Mouse (Mus musculus): ENCODE measurements around the gene Ints5.
A peak's percentile ranks its signal among the peaks of the same experiment; 100 is the strongest.
"Not testable (repeated sequence)": the region's sequence is repeated elsewhere in the genome, so short reads cannot be mapped to it uniquely, and the experiment has no call there.

The Ints5 gene

DNA sequence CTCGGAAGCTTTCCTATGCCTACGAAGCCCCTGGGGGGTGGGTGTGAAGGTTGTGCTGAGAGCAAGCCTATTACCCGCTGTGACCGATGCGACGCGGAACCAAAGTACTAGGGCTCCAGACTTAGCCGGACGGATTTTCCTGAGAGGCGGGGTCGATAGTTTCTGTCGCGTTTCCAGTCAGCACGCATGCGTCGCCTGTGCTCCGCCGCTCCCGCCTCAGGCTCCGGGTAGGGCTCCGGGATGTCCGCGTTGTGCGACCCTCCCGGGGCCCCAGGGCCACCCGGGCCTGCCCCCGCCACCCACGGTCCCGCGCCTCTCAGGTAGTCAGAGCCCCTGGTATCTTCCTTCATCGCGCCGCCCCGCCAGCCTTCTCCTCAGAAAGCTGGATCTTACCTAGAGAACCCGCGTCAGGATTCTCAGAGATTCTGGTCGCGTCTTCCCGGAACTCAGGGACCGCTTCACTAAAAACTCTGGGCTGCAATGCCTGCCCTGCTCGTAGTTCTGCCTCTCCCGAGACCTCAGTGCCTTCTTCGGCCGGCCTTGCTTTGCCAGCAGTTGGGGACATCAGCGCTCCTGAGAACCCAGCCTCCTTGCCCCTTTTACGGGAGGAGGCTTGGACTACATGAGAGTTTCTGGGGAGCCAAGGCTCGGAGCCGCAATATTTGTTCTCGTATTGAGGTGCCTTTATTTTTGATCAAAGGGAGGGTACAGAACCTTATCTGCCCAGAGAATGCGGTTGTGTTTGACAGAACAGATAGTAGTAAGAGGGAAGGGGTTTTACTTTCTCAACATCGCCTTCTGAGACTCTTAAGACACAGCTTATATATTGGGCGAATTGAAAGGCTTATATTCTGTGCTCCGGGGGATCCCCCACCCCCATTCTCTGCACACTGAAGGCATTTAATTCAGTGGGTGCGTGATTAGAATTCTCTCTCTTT lies at the start of gene Ints5:
Gene Ints5, plus strand, starts transcription at position 177 of the 938 bp plus-strand sequence.
- peak; percentile 84 for DNase-seq (ENCODE audit: low spot score)

DNA sequence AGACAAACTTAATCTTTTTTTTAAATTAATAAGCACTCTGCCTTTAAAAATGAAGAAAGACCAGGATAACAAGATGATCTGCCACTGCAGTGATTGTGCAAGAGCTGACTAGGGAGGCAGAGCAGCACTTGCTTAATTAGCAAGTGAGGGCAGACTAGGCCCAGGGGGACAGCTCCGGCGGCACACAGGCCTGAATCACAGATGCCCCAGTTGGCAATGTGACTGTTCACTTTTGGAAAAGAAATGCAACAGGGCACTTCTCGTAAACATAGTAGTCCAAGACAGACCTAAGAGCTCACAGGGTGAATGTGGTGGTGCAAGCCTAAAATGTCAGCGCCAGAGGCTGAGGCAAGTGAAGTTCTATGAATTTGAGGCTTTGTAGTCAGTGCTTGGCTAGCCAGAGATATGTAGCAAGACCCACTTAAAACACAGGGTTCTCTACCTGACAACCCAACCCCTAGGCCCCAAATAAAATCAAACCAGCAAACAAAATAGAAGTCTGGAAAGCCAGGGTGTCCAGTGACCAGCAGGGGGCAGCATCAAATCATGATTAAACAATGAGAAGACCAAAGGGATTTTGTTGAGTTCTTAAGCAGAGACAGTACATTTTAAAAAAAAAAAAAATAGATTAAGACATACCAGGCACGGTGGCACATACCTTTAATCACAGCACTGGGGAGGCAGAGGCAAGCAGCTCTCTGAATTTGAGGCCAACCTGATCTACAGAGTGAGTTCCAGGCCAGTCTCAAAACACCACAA lies 48.3 kb upstream of the Ints5 start:
- peak; percentile 86 for DNase-seq (ENCODE audit: low spot score)

DNA sequence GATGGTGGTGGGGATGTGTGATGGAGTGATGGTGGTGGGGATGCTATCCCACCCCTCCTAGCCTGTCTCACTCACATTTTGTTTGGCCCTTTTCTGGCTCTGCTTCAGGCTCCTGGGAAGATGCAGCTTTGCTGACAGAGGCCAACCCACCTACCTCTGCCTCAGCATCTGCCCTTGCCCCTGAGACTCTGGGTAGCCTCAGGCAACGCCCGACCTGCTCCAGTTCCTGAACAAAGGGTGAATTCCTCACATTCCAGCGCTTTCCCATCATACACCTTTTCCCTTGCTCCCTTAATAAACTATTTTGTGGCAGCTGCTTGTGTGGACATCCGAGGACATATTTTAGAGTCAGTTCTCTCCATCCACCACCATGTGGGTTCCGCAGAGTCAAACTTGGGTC lies 44.4 kb upstream of the Ints5 start:
- DNase-seq (ENCODE audit: low spot score) = no peak

DNA sequence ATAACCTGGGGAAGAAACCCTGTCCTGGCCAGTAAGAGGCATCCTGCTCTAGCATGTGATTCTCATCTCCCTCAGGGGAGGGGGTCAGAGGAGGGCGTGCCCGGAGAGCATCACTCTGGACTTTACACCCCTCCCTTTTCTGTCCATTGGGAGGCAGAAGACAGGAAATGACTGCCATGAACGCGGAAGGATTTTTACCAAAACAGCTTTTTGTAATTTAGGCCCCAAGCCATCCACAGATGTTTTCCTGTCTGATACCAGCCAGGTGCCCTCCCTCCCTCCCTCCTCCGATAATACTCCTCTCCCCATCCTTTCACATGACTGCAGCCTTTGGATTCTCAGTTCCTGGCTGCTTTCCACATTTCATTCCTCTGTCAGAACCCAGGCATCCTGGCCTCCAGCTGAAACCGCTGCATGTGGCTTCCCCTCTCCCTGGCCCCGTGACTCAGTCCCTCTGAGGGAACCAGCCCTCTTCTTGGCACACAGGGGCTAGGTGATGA lies 42.4 kb upstream of the Ints5 start, which contains the start of gene Lrrn4cl:
Gene Lrrn4cl, plus strand, starts transcription at position 367 of the 500 bp plus-strand sequence.
- DNase-seq (ENCODE audit: low spot score) = no peak

DNA sequence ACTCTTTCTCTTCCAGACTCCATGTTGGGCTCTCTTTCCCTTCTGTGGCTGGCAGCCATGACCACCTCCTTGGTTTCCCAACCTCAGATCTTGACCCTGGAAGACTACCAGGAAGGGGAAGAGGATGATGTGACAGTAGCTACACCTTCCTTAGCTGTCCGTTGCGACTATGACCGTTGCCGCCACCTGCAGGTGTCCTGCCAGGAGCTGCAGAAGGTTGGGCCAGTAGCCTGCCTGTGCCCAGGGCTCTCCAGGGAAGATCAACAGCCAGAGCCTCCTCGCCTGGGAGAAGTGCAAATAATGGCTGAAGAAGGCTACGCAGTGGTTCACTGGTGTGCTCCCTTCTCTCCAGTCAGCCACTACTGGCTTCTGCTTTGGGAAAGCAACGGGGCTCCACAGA lies 41.2 kb upstream of the Ints5 start:
- no peak for DNase-seq (ENCODE audit: low spot score)

DNA sequence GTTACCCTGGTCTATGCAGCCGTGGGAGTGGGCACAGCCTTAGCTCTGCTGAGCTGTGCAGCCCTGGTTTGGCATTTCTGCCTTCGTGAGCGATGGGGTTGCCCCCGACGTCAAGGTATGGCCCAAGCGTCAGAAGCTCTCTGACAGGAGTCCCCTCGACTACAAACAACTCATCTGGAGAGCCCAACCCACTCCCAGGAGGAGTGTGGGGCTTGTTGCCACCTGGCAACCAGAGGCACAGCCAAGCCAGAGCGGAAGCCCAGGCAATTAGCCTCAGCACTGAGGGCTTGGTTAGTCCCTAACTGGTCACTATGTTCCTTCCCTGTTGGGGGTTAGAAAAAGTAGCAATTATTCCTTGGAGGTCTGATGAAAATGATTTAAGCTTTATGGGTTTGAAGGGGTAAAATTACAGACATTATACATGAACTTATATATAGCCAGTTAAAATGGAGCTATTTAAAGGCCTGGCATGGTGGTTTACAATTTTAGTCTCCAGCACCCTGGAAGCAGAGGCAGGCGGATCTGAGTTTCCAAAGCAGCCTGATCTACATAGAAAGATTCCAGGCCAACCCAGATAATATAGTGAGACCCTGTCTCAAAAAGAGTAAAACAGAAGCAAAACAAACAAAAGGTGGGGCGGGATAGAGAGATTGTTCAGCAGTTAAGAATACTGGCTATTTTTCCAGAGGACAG lies 40.4 kb upstream of the Ints5 start:
- DNase-seq (ENCODE audit: low spot score) = no peak

DNA sequence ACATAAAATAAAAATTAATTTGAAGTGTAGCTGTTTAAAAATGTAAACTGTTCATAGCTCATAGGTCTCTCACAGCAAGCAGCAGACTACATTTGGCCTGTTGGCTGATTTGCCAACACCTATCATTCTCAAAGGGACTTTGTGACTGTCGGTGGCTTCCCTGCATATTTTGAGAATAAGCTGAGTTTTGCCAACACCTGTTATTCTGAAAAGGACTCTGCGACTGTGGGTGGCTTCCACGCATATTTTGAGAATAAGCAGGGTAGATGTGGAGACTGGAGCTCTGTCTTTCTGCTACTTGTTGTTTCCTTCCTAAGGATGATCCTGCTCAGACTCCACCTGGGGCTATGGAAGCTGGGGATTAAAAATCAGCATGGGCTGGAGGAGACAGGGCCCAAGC lies 39.7 kb upstream of the Ints5 start:
- no peak for DNase-seq (ENCODE audit: low spot score)

DNA sequence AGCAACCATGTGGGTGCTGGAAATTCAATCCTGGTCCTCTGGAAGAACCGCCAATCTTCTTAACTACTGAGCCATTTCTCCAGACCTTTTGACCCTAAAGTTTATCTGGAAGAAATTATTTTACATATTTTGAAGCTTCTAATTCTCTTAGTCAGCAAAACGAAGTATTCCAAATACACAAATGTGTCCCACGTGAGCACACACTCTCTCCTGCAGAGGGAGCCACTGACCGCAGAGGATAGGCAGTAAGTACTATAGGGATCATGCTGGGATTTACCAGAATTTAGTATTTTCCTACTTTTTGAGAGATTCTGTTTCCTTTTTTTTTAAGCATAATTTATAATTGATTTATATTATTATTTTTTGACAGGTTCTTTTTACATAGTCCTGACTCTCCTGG lies 35.1 kb upstream of the Ints5 start:
- DNase-seq (ENCODE audit: low spot score) = peak; percentile 63

DNA sequence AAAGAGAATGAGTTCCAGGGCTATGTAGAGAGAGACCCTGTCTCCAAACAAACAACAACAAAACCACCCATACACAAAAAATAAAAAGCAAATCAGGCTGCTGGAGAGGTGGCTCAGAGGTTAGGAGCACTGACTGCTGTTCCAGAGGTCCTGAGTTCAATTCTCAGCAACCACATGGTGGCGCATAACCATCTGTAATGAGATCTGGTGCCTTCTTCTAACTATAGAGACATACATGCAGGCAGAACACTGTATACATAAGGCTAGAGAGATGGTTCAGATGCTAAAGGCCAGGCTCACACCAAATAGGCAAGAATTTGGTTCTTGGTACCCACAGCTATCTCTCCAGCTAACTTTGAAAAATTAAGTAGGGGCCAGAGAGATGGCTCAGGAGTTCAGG lies 33.8 kb upstream of the Ints5 start:
- no peak for DNase-seq (ENCODE audit: low spot score)

DNA sequence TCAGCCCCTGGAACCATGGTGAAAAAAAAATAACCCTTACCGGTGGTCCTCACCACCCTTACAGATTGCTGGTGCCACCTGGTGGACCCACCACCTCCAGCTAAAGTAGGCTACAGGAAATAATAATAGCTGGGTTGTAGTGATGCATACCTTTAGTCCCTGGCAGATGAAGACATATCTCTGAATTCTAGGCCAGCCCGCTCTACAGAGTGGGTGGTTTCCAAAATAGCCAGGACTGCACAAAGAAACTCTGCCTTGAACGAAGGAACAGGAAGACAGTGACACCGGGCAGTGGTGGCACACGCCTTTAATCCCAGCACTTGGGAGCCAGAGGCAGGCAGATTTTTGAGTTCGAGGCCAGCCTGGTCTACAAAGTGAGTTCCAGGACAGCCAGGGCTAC lies 28.5 kb upstream of the Ints5 start:
- no peak for DNase-seq (ENCODE audit: low spot score)

DNA sequence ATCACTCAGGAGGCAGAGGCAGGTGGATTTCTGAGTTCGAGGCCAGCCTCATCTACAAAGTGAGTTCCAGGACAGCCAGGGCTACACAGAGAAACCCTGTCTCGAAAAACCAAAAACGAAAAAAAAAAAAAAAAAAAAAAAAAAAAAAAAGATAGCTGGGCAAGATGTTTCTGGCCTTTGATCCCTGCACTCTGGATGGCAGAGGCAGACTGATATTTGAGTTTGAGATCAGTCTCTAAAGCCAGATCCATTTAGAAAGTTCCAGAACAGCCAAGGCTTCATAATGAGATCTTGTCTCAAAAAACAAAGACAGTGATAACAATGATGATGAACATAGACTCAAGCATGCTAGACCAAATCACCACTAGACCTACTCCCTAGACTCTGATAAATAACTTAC lies 22.4 kb upstream of the Ints5 start:
- DNase-seq (ENCODE audit: low spot score) = not testable (repeated sequence)

DNA sequence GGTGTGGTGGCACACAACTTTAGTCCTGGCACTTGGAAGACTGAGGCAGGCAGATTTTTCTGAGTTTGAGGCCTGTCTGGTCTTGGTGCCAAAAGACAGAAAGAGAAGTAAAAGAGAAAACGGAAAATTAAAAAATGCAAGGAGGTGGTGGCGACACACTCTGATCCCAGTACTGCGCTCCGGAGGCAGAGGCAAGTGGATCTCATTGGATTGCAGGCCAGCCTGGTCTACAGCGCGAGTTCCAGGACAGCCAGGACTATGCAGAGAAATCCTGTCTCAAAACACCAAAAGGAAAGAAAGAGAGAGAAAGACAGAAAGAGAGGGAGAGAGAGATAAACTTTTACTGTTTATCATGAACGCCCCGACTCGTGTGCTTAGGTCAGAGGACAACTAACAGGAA lies 22.0 kb upstream of the Ints5 start:
- DNase-seq (ENCODE audit: low spot score) = no peak

DNA sequence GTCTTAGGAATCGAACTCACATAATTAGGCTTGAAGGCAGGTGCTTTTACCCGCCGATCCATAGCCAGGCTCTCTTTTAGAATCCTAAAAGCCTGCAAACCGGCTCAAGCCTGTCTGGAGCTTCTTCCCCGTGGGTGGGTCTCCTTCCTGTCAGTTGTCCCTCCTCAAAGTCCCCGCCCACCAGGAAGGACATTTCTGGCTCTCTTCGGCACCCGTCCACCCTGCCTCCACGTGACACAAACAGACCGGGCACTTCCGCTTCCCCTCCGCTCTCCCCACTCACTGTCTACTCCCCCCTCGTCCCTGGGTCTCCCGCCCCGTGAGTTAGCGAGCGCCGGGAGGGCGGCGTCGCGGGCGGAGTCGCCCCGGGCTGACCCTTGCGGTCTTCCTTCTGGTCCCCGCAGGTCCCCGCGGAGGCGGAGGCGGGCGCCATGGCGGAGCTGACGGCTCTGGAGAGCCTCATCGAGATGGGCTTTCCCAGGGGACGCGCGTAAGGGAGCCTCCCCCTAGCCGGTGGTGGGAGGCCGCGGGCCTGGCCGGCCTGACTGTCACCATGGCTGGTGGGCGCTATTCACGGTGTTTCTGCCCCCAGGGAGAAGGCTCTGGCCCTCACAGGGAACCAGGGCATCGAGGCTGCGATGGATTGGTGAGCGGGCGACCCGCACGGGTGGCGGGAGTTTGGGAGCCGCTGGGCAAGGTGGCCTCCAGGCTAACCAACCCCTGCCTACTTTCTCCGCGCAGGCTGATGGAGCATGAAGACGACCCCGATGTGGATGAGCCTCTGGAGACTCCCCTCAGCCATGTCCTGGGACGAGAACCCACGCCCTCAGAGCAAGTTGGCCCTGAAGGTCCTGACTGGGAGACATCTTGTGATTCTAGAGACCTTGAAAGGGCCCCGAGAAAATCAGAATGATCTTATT lies 21.3 kb upstream of the Ints5 start, which contains the start of gene Ubxn1:
Gene Ubxn1, plus strand, starts transcription at position 230 of the 920 bp plus-strand sequence.
- DNase-seq (ENCODE audit: low spot score) = peak; percentile 97

DNA sequence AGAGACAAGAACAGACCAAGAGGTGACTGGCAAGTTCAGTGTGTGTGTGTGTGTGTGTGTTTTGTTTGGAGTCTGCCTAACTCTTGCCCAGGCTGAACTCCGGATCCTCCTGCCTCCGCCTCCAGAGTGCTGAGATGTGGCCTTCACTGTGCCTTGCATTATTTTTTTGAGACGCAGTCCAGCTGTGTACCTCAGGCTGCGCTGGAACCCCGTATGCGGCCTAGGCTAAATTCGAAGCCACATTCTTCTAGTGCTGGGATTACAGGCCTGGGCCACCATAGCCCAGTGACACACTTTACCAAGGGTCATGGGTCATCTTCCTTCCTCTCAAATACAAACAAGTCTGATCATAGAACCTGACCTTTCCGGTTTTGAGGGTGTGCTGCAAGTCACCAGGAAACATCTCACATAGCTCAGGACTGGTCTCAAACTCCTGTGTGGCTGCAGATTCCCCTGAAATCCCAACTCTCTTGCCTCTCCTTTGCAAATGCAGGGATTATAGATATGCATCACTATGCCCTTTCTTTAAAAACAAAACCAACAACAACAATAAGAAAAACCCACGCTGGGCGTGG lies 20.5 kb upstream of the Ints5 start:
- no peak for DNase-seq (ENCODE audit: low spot score)

DNA sequence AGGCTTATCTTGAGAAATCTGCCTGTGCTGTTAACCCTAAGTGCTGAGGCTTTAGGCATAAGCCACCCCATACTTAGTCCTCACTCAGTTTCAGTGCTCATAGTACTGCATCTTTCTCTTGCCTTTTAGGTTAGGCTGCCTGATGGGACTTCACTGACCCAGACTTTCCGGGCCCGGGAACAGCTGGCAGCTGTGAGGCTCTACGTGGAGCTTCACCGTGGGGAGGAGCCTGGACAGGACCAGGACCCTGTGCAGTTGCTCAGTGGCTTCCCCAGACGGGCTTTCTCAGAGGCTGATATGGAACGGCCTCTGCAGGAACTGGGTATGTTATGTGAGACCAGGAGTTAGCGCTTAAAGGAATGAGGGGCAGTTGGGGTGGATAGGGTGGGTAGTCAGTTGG lies 17.8 kb upstream of the Ints5 start:
- no peak for DNase-seq (ENCODE audit: low spot score)

DNA sequence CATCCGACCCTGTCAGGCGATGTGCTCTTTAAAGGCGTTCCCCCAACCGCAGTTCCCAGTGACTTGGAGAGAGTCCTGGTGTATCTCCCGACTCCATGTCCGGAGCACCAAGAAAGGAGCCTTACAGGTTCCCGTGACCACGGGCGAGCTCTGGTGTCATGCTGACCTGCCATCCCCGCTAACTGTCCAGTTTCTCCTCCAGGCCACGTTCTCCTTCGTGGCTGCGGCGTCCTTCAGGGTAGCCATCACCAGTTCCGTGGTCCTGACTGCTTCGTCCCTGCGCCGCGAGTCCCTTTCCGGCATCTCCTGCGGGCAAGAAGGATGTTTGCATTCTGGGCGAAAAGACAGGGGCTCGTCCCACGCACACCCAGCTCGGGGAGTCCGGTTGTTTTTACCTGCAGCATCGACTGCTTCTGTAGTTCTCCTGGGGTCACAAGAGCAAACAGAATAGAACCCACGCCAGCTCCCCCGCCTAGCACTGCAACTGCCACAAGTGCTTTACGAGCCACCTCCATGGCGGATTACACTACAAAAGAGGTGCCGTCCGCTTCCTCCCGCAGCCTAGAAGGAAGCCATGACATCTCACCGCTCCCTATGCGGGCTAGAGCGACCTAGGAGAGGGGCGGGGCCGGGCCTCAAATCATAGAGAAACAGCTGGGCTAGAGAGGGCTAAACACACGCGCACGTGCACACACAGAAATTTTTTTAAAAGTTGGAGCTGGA lies 12.3 kb upstream of the Ints5 start, which contains the start of gene Uqcc3:
Gene Uqcc3, minus strand, starts transcription at position 613 of the 723 bp plus-strand sequence.
- peak; percentile 89 for DNase-seq (ENCODE audit: low spot score)

DNA sequence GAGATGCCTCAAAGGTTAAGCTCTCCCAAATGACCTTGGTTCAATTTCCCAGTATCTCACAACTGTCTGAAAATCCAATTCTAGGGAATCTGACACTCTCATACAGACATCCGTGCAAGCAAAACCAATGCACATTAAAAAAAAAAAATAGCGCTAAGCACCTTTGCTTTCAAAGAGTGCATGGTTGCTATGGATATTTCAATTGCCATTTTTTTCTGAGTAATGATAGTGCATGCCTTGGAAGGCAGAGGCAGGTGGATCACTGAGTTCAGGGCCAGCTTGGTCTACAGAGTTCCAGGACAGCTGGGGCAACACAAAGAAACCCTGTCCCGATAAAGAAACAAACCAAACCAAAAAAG lies 11.8 kb upstream of the Ints5 start:
- DNase-seq (ENCODE audit: low spot score) = no peak

DNA sequence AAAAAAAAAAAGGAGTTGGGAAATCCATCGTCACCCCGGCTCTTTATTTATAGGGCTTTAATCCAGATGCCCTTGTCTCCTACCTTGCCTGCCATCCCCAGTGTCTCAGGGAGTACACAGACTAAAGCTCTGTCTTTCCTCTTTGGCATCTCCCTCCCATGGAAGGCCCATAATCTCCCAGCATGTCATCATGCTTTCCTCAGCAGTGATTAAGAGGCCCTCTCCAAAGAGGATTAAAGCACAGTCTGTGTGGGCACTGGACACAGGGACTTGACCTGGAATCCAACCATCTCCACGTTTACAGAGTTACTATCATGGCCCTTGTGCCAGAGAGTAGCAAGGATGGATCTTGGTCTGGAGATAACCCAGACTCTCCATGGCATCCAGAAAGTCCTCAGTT lies 9.2 kb upstream of the Ints5 start, which contains the start of the genes Lbhd1 and Gm49403:
Gene Lbhd1, plus strand, starts transcription at position 117 of the 400 bp plus-strand sequence.
Gene Gm49403, plus strand, starts transcription at position 315 of the 400 bp plus-strand sequence.
- DNase-seq (ENCODE audit: low spot score) = no peak

DNA sequence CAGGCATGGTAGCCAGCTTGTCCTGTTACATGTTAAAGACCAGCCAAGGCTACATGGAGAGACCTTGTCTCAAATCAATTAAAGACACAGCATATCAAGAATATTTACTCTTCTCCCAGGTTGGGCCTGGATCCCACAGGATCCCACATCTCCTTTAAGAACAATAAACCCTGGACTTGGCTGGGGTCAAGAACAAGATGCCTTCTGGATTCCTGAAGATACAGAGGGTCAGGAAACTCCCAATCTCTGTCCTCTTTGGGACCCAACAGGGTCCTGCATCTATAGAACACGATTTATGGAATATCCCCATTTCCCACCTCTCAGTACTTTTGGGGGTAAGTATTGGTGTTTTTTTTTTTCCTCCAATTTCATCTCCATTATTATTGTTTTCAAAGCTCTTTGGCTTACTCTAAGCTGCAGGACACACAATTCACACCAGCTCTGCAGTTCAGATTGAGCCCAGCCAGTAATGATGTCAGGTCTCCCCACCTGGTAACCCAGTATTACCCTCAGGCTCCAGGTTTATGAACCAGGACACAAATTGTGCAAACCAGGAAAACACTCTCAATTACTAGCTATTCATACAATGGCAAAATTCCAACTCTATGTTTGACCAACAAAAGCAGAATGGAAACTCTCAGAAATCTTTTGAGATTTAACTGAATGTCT lies 5.8 kb upstream of the Ints5 start:
- DNase-seq (ENCODE audit: low spot score) = no peak
